Mouse (Mus musculus): ENCODE results near the gene Kif3c.

GRCm38 (mm10) chr12:3355068-3355467 is 9.9 kb upstream of the Kif3c start:
- TF ChIP-seq CTCF (IDR thresholded peaks at IDR 0.05): no peak
- TF ChIP-seq EP300 (IDR thresholded peaks at IDR 0.05; ENCODE audit: insufficient read depth, low read depth, low read length): no peak

All from heart, adult 2 months (tissue).